Mouse (Mus musculus) telencephalon, adult 2 months (tissue): ENCODE data around the gene Fam84b.

Source experiments
- DNase-seq: peaks from one replicate; pipeline ENCODE4 v3.0.0-alpha.2; 2011; ENCODE audit warnings: low read depth, low spot score

Gene Fam84b

DNA sequence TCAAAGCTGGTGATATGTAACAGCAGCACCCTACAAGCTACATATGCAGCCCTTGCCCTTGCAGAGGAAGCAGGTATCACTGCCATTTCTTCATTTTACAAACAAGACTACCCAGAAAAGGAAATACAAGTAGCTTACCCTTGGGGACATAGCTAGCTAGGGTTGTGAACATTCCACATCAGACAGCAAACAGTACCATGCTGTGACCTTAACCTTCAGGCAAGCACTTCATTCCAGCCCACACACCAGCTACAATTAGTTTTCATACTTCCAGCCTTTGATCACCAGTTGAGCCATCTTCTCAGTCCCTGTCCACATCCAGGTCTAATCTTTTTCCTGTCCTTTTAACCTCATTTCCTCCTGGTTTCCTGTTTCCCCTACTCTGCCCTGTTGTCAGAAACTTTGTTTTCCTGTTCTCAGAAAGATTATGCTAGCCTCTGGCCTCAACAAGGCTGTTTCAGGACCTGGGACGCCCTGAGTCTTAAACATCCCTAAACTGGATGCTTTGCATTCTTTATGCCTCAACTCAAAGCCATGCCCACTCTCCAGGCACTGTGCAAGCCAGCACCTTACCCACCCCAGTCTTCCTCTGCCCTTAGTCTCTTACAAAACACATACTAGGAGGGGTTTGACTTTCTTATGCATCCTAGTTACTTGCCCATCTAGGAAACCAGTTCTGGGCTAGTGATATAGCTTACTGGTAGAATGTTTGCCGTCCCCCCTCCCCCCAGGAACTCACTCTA is 19.9 kb downstream of the Fam84b start:
- DNase-seq: no peak

DNA sequence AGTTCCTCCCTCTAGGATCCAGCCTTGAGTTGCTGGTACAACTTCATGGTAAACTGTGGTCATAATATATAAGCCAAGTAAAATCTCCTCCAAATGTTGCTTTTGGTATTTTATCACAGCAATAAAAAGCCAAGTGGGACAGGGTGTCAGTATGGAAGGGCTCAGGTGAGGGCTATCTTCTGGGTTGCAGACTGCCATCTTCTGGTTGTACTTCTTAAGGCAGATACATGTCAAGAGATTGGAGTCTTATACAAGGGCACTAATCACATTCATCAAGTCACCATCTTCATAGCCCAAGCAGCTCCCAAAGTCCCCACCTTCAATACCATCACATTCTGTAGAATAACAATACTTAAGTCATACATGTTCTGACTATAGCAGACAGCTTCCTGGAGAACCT is 21.0 kb downstream of the Fam84b start:
- DNase-seq: no peak

DNA sequence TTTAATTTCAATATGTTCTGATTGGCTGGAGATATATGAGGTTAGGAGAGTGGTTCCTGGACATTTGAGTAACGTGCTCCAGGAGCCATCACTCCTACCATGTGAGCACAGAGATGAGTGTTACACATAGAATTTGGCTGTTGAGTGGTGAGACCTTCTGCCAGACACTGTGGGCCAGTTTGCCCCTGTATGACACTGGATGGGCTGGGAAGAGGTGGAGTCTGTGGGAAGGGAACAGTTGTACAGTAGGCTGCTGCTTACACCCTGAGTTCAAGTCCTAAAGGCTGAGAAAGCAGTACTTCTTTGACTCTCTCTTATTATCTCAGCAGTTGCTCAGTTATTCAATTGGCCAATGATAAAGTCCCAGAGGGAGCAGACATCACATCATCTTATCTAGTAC is 27.4 kb downstream of the Fam84b start:
- DNase-seq: no peak

DNA sequence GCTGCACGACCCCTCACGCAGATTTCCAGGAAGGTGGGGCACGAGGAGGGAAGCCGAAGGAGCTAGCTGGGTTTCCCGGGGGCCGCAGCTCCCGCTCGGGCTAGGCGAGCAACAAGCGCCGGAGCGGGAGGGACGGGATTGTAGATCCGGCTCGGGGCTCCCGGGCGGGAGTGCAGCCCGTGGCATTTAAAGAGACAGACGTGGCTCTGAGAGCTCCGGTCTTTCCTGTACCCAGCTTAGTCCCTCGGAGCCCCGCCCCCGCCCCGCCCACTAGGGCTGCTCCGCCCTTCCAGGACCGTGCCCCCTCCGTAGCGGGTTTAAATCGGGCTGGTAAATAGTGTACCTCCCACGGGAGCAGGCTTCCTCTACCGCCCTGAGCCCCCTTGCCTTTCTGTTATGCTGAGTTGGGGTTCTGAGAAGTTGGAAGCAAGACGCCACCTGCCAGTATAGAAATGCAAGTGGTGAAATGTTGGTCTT is 28.8 kb downstream of the Fam84b start:
- peak; percentile 77 for DNase-seq

DNA sequence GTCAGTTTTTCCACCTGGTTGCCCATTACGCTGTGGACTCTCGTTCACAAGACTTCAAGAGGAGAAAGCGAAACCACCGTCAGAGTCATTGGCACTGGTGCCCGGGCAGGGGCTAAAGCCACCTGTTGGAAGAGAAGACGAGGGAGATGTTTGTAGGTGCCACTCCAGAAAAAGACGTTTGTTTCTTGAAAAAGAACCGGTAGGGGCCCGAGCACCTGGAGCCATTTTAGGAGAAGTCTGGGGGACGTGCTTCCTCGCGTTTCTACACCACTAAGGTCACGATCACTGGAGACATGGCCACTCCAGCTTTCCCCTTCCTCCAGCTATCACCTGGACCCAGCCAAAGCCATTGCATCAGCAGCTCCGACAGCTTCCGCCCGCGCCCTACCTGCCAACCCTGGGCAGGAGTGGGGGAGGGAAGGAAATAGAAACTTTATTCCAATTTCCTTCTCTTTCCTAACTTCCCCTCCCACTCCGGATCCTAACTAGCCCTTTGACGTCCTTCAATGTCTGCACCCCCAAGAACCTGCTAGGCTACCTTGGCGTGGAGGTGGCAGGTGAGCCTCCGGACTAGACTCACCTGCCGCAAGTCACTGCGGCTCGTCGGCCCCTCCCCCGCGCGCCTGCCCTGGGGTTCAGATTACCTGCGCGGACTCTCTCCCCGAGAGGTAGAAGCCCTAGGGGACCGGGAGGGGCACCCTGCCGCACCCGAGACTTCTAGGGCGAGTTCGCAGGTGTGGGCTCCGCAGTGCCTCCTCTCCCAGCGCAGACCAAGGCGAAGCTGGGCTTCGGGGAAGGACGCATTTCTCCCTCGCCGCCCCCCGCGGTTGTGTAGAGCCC is 29.5 kb downstream of the Fam84b start:
- no peak for DNase-seq

DNA sequence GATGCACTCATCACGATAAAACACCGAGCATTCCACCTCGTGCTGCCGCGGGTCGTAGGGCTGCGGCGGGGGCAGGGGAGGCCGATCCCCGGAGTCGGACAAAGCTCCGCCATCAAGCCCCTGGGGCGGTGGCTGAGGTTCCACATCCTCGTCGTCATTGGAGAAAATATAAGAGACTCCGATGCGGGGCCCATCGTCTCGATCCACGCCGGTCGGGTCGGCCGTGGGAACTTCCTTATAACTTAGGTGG is 30.0 kb downstream of the Fam84b start:
- DNase-seq: no peak

DNA sequence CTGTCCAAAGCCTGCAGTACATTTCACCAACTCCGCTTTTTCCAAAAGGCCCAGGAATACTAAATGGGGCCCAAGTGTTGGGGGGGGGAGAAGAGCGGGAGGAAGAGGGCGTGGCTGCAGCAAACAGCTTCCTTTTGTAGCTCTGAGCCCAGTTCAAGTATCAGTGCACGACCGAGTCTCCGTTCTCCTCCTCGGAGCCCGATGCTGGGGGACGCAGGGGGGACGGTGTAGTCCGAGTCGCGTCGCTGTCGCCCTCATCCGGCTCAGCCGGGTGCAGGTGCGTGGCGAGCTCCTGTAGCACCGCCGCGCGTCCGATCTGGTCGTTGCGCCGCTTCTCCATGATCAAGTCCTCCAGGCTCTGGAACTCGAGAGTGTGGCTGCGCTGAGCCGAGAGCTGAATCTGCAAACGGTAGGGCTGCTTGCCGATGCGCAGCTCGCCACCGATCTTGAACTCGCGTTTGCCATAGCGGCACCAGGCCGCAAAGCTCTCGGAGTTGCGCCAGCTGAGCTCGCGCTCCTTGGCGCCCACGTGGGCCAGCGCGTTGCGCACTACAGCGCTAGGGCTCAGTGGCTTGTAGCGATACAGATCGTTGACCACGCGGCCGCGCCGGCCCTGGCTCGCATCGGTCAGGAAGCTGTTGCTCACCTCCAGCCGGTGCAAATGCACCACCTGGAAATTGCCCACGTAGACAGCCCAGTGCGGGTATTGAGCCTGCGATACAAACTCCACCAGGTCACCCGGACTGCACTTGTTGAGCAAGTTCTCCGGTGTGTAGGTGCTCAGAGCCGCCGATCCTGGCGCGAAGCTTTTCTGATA is 30.6 kb downstream of the Fam84b start:
- DNase-seq: peak; percentile 58

DNA sequence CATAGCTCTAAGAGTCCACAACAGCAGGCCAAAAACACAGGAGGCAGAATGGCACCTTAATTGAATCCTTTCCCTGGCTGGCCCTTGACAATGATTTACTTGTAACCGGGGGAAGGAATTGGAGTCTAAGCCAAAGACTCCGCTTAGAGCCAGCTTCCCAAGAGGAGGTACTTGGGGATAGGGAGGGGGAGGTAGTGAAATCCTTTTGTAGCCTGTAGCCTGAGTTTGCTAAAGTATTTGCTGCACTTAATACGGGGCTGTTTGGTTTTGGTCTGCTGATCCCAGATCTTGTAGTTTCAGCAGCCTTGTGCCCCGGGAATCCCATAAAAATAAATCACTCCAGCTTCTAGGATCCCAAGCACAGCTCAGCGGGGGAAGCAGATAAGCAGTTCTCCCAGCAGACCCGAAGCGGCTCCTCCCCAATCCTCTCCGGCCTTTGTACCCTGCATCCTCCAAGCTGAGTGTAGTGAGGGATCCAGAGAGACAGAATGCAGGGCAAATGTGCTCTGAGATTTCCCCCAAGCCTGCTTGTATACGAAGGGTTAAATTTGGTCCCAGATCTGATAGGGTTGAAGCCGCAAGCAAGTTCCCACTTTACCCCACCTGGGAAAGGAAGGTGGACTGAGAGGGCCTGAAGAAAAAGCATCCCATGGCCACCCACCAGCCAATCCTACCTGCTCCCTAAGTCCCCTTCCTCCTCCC is 31.3 kb downstream of the Fam84b start:
- DNase-seq: no peak

DNA sequence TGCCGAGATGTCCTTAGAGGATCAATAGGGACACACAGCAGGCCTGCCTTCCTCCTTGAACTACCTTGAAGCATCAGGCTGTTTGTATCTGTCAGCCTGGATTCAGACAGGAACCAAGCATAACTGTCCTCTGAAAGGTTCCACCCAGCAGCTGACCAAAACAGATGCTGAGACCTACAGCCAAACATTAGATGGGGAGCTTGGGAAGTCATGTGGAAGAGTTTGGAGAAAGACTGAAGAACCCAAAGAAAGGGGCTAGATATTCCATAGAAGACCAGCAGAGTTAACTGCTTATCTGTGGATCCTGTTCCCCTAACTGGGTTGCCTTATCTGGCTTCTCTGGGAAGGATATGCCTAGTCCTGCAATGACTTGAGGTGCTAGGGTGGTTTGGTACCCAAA is 35.1 kb downstream of the Fam84b start:
- DNase-seq: no peak

DNA sequence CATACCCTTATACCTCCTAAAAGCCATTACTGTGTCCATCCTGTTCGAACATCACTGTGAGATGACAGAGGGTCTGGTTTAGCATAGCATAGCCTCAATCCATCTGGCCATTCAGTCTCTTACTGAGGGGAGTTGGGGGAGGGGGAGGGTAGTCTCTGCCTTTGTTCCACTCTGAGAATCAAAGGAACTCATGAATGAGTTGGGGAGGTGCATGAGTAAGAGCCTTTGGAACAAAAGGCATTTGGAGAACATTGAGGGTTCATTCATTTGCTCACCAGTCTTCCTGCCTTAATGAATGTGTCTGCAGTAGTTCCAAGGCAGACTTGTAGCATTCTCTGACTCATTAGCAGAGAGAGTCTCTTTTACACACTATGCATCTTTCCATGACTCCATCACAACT is 37.1 kb downstream of the Fam84b start:
- no peak for DNase-seq

DNA sequence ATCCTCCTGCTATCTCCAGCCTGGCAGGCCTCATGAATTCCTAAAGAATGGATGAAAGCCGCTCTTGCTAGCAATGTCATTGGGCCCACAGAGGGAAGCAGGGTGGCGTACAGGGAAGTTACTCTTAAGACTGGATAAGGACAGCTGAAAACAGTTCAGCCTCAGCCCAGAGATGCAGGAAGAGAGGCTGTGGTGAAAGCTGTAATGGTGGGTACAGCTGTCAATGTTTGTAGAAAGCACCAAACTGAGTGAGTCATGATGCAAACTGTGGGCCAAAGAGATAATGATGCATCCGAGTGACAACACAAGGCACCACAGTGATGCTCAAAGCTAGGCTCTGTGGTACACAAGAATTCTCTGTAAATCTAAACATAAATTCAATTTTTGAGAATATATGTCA is 39.0 kb downstream of the Fam84b start:
- DNase-seq: no peak

DNA sequence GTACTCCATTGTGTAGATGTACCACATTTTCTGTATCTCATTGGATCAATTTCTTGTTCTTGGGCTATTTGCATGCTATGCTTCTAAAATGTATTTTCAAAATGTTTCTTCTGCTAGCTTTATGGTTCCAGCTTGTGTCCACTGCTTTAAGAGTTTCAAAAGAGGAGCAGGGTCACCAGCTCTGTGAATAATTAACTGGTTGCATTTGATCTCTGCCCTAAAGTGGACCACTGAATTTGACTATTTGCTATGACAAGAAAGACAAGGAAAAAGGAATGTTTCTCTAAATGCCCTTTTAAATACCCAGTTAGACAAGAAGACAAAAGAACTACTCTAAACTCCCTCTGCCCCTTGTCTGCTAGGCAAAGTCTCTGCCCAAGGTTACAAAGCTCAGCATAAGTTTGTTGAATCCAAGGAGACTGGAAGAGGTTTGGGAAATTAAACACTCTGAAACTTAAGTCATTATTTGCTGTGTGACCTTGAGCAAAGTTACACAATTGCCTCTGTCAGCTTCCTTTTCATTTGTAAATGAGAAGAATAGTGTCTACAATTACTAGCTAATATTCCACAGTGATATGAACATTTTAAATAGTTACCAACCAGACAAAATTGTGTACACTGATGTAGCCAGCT is 60.4 kb downstream of the Fam84b start:
- DNase-seq: no peak

DNA sequence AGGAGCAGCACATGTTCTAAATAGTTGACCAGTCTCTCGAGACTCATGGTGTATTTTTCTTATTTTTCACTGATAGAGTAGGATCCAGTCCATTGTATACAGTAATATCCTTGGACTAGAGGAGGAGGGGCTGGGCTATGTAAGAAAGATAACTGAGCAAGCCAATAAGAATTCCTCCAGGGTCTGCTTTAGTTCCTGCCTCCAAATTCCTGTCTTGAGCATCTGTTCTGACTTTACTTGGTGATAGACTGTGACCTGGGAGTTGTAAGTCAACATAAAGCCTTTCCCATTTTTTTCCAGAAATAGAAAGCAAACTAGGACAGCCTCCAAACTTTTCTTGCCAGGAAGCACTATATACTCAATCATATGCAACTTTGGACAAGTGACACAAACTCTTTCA is 64.5 kb downstream of the Fam84b start:
- no peak for DNase-seq

DNA sequence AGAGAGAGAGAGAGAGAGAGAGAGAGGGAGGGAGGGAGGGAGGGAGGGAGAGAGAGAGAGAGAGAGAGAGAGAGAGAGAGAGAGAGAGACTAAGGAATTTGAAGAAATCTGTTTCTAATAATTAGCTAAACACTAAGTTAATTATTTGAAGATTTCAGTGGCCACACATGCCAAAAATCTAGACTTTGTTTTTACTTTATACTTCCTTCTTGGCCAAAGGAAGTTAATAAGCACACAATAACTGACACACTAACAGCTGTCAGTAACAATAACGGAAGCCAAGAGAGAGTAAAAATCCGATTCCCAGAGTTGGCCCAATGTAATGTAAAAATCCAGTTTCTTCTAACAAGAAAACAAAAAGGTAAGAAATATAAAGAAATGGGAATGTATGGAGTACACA is 69.8 kb downstream of the Fam84b start:
- no peak for DNase-seq

DNA sequence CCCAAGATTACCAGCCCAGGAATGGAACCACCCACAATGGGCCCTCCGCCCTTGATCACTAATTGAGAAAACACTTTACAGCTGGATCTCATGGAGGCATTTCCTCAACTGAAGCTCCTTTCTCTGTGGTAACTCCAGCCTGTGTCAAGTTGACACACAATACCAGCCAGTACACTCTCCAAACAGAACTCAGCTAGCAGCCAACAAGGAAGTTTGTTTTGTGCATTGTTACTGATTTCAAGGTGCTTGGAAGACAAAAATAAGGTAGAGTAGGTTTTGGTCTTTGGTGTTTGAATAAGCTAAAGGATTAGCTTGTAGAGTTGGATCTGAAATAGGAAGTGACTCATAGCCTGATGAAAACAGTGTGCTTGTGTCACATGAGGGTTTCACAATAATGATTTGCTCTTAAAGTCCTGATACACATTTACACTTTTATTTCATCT is 74.0 kb downstream of the Fam84b start:
- DNase-seq: no peak

DNA sequence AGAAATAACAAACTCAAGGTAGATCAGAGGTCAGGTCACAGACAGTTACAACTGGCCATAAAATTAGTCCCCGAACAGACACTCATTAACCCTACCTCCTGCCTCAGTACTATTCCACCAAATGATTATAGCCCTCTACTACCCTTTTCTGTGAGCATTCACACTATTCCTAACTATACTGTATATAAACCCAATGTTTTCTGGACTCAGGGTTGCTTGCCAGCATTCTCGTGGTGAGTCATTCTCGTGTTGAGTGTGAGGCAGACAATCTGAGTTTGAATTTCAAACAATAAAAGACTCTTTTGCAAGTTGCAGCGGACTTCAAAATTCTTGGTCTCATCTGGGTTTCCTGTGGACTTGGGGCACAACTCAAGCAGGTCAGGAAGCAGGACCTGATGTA is 74.5 kb downstream of the Fam84b start:
- DNase-seq: no peak
